ENCODE assay signal across 8 mouse cellular contexts in the genomic region with DNA sequence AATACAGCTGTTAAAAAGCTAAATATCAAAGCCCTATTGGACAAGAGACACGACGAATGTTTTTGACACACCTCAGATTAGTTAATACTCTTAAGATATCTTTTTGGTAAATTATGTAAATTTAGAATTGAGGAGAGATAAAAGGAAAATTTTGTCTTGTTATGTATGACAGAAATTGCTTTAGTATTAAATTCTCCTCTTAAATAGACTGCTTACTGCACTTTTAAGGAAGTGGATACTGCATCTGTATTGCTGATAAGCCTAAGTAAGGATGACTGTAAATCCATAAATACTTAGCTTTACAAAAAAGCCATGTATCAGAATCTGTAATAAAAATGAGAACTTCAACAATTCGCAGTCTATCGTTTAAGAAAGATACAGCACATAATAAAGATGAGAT. TPM values are rescaled to one million over a fixed set of nuclear protein-coding genes. Genes with fewer than 3 reads are reported as not detected.
DNase-seq lines count a peak whose midpoint lies in the region; ATAC-seq and TF ChIP-seq lines count a peak whose summit lies in the region.

No protein-coding gene starts in this region.

- intact Hi-C loops in left cerebral cortex, postnatal 4 days (cut with DNase I), result no loop called here

- no peaks in the 10 kb centered on the region for H3K27me3 ChIP-seq in lung, embryonic 14.5 days (ENCODE audit: insufficient read depth, low read length)
- no peaks in the 10 kb centered on the region for H3K27me3 ChIP-seq in embryonic facial prominence, embryonic 15.5 days
- H3K27me3 ChIP-seq in limb, embryonic 12.5 days, result no peaks in the 10 kb centered on the region
- no peaks in the 10 kb centered on the region for H3K27me3 ChIP-seq in neural tube, embryonic 15.5 days (replicated peaks)

- H3K4me3 ChIP-seq in lung, embryonic 14.5 days (ENCODE audit: low read depth, low read length), result peak overlapping the region; percentile 92
- peak overlapping the region; percentile 94 for H3K4me3 ChIP-seq in embryonic facial prominence, embryonic 15.5 days (replicated peaks)
- peak overlapping the region; percentile 96 for H3K4me3 ChIP-seq in limb, embryonic 12.5 days (replicated peaks)
- peak overlapping the region; percentile 70 for H3K4me3 ChIP-seq in neural tube, embryonic 15.5 days (replicated peaks)

- peak overlapping the region; percentile 97 for H3K9ac ChIP-seq in lung, embryonic 14.5 days
- no peak overlapping the region for H3K9ac ChIP-seq in embryonic facial prominence, embryonic 15.5 days
- H3K9ac ChIP-seq in limb, embryonic 12.5 days (replicated peaks), result peak overlapping the region; percentile 60
- peak overlapping the region; percentile 37; the same call in 1 of the 2 replicates for H3K9ac ChIP-seq in neural tube, embryonic 15.5 days (replicated peaks)

- DNase-seq in lung, embryonic 14.5 days, result no peak
- DNase-seq in lung, postnatal 14 days, result no peak
- no peak for DNase-seq in left cerebral cortex, adult 11 months (ENCODE audit: low spot score)
- DNase-seq in left cerebral cortex, postnatal 4 days, result no peak
- DNase-seq in spleen, postnatal 10 days (ENCODE audit: low spot score in 2 of 2), result no peak

- no peaks in the 10 kb centered on the region for H3K9me3 ChIP-seq in lung, embryonic 14.5 days (ENCODE audit: low read depth, low read length)
- H3K9me3 ChIP-seq in embryonic facial prominence, embryonic 15.5 days (replicated peaks), result no peaks in the 10 kb centered on the region
- H3K9me3 ChIP-seq in limb, embryonic 12.5 days, result no peaks in the 10 kb centered on the region
- no peaks in the 10 kb centered on the region for H3K9me3 ChIP-seq in neural tube, embryonic 15.5 days (replicated peaks)

- ATAC-seq in lung, embryonic 14.5 days (ENCODE audit: insufficient read depth), result no peak
- no peak for ATAC-seq in embryonic facial prominence, embryonic 15.5 days (ENCODE audit: insufficient number of reproducible peaks, low FRiP score, low TSS enrichment, low read depth)
- no peak for ATAC-seq in limb, embryonic 12.5 days (ENCODE audit: insufficient number of reproducible peaks, insufficient read depth, low FRiP score, low TSS enrichment, low read depth)
- no peak for ATAC-seq in neural tube, embryonic 15.5 days (ENCODE audit: low FRiP score)

- 28% methylated on average over 4 of the region's 4 CpGs for WGBS in lung, embryonic 14.5 days
- WGBS in embryonic facial prominence, embryonic 15.5 days, result 43% methylated on average over 4 of the region's 4 CpGs
- WGBS in limb, embryonic 12.5 days, result 60% methylated on average over 4 of the region's 4 CpGs
- 44% methylated on average over 4 of the region's 4 CpGs for WGBS in neural tube, embryonic 15.5 days

- peak overlapping the region; percentile 77 for H3K4me2 ChIP-seq in lung, embryonic 14.5 days
- H3K4me2 ChIP-seq in embryonic facial prominence, embryonic 15.5 days (replicated peaks), result peak overlapping the region; percentile 56
- peak overlapping the region; percentile 60 for H3K4me2 ChIP-seq in limb, embryonic 12.5 days
- peak overlapping the region; percentile 69 for H3K4me2 ChIP-seq in neural tube, embryonic 15.5 days

- no peaks in the 10 kb centered on the region for H3K36me3 ChIP-seq in lung, embryonic 14.5 days (ENCODE audit: insufficient read depth)
- no peaks in the 10 kb centered on the region for H3K36me3 ChIP-seq in embryonic facial prominence, embryonic 15.5 days
- no peaks in the 10 kb centered on the region for H3K36me3 ChIP-seq in limb, embryonic 12.5 days
- H3K36me3 ChIP-seq in neural tube, embryonic 15.5 days, result no peaks in the 10 kb centered on the region

- TF ChIP-seq CTCF in lung, embryonic 14.5 days (IDR thresholded peaks at IDR 0.05; ENCODE audit: low read depth), result no peak

- no peaks in the 10 kb centered on the region for H3K4me1 ChIP-seq in lung, embryonic 14.5 days (ENCODE audit: insufficient read depth)
- H3K4me1 ChIP-seq in embryonic facial prominence, embryonic 15.5 days, result 0 out of 2 replicates have a peak, but pooled peaks cover 3% of the 10 kb centered on the region
- peaks cover 8% of the 10 kb centered on the region for H3K4me1 ChIP-seq in limb, embryonic 12.5 days (replicated peaks)
- peaks cover 13% of the 10 kb centered on the region for H3K4me1 ChIP-seq in neural tube, embryonic 15.5 days

- H3K27ac ChIP-seq in lung, embryonic 14.5 days (ENCODE audit: low read depth), result no peak overlapping the region
- H3K27ac ChIP-seq in embryonic facial prominence, embryonic 15.5 days (replicated peaks), result no peak overlapping the region
- no peak overlapping the region for H3K27ac ChIP-seq in limb, embryonic 12.5 days
- no peak overlapping the region for H3K27ac ChIP-seq in neural tube, embryonic 15.5 days (replicated peaks)

RNA-seq across cellular contexts. Expression of a gene that starts 1.8 kb away (rescaled TPM):
- polyA plus RNA-seq in lung, embryonic 14.5 days (2014; fragmentation: Nextera tagmentation; extraction: Ambion mirVana), result 118 and 123 TPM in 2 replicates
- polyA plus RNA-seq in embryonic facial prominence, embryonic 15.5 days (2015; fragmentation: Nextera tagmentation; extraction: Ambion mirVana), result 135 and 148 TPM in 2 replicates
- polyA plus RNA-seq in limb, embryonic 12.5 days (2016; fragmentation: Nextera tagmentation; extraction: Ambion mirVana), result 126 and 153 TPM in 2 replicates
- polyA plus RNA-seq in neural tube, embryonic 15.5 days (2015; fragmentation: Nextera tagmentation; extraction: Ambion mirVana), result 163 and 178 TPM in 2 replicates
- total RNA-seq in left cerebral cortex, postnatal 4 days (2021), result 100 to 1,000 TPM; 132 to 140 TPM
